Mouse (Mus musculus): ENCODE data around the gene Nfia.

Gene Nfia

DNA sequence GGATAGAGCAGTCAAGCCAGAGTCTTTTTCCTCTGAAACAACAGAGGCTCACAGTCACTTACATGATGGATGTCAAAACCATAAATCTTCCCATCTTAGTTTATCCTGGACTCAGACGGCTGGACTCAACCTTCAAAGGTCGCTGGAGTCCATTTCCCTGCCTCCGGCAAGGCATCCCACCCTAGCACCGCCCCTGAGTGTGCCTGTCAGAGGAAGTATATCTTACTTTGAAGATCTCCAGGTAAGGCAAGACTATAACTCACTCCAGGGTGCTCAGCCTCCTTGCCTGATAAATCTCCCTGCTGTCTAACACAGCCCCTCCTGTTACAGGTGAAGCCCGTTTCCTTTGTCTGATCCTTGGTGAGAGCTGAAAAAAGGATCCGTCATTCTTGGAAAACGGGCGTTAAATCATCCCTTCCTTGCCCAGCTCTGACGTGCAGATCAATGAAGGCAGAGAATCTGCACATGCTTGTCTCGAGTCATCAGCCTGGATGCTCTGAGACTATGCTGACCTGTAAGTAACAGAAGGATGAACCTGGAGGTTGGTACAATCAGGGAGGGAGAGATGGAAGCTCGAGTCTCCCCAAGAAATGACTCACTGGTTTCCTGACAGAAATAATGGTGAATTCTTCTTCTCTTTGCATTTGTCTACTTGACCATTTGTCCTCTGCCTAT lies 353.6 kb downstream of the Nfia start:
- DNase-seq (ENCODE audit: low spot score in 2 of 2): no peak

GRCm38 (mm10) chr4:98130798-98131197 lies 358.3 kb downstream of the Nfia start:
- no peak for DNase-seq (ENCODE audit: low spot score in 2 of 2)

GRCm38 (mm10) chr4:98134027-98134426 lies 361.5 kb downstream of the Nfia start:
- DNase-seq (ENCODE audit: low spot score in 2 of 2): no peak

DNA sequence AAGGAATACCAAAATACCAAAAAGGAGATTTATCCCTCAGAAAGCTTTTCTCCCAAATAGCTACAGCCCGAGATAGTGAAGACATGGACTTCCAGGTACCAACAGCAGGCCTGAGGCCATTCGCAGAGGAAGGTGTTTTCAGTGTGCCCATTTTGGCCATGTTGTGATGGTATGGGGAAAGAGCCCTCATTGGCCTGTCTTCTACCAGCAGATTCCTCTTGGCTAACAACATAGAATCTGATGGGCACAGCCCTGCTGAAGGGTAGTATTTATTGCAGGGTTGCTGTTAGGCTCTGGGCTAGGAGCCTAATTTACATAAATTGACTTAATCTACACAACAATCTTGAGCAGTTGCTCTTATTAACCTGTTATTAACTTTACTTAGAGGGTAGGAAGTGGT lies 363.5 kb downstream of the Nfia start:
- DNase-seq (ENCODE audit: low spot score in 2 of 2): no peak

GRCm38 (mm10) chr4:98142879-98143436 lies 370.4 kb downstream of the Nfia start:
- DNase-seq (ENCODE audit: low spot score in 2 of 2): no peak

DNA sequence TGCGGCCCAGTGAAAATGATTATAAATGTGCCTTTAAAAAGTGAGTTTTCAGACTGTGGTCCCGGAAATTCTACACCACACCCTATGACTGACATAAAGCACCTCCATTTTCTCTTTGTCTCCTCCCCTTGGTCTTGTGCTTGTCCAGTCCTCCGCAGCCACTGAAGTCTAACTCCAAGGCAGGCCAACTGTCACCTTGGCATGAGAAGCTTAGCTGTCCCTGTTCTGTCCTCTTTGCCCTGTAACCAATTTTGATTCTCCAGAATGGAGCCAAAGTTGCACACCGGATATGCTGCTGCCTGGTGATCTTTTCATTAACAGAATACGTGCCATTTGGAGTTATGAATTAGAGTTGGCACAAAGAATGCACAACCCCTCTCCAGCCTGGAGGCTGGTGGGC lies 378.0 kb downstream of the Nfia start:
- DNase-seq (ENCODE audit: low spot score in 2 of 2): no peak

DNA sequence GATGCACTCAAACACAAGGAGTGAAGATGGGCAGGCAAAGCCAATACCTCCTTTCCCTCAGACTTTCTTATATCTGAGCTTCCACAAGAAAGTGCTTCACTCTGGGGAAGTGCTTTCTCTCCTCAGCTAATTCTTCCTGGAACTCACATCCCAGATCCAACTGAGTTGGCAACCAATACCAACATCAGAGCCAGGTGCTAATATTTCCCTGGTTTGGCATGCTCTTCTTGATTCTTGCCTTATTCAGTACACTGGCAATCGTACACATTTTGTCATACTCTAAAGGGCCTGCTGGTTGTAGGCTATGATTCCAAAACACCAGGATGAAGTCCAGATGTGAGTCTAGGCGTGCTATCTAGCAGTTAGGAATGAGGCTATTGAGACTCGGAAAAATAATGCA lies 385.4 kb downstream of the Nfia start:
- no peak for DNase-seq (ENCODE audit: low spot score in 2 of 2)

GRCm38 (mm10) chr4:98166379-98166778 lies 393.8 kb downstream of the Nfia start:
- DNase-seq (ENCODE audit: low spot score in 2 of 2): no peak
